Mouse (Mus musculus): ENCODE measurements at regions not wholly inside any gene's neighbourhood (a gene's known extent, or its start where the extent isn't known, plus 50 kb on each side); places are given as distances from the start of the nearest gene placed in this dataset.

- H3K9me3 ChIP-seq (replicated peaks) = no peaks in the 10 kb centered on the region
- no peak overlapping the region for H3K27ac ChIP-seq
- no peaks in the 10 kb centered on the region for H3K36me3 ChIP-seq
- H3K4me1 ChIP-seq = no peaks in the 10 kb centered on the region
- no peak for DNase-seq (ENCODE audit: low spot score)
- 94% methylated on average over 2 of the region's 2 CpGs for WGBS
- no peak overlapping the region for H3K4me3 ChIP-seq
- no peaks in the 10 kb centered on the region for H3K27me3 ChIP-seq (ENCODE audit: low read depth, poor library complexity, severe bottlenecking)
Measured at GRCm38 (mm10) chr3:42040959-42041358, 298.5 kb downstream of the D3Ertd751e start.

GRCm38 (mm10) chr3:42057286-42057868, 315.0 kb downstream of the D3Ertd751e start:
- no peak for DNase-seq (ENCODE audit: low spot score)
- Histone ChIP-seq H3K27me3 (ENCODE audit: low read depth, poor library complexity, severe bottlenecking) (no peaks in the 10 kb centered on the region), H3K4me1 (peaks cover 6% of the 10 kb centered on the region), H3K27ac (no peak overlapping the region), H3K36me3 (no peaks in the 10 kb centered on the region), H3K9me3 (replicated peaks) (no peaks in the 10 kb centered on the region), H3K4me3 (no peak overlapping the region)
- 85% methylated on average over 10 of the region's 10 CpGs for WGBS

- Histone ChIP-seq H3K4me3 (no peak overlapping the region), H3K27me3 (ENCODE audit: low read depth, poor library complexity, severe bottlenecking) (no peaks in the 10 kb centered on the region), H3K36me3 (no peaks in the 10 kb centered on the region), H3K4me1 (no peaks in the 10 kb centered on the region), H3K9me3 (replicated peaks) (no peaks in the 10 kb centered on the region), H3K27ac (no peak overlapping the region)
- WGBS = 73% methylated on average over 7 of the region's 7 CpGs
- DNase-seq (ENCODE audit: low spot score) = no peak
Measured at GRCm38 (mm10) chr3:42065093-42065935, 322.9 kb downstream of the D3Ertd751e start.

GRCm38 (mm10) chr3:42065962-42066361, 323.6 kb downstream of the D3Ertd751e start:
- Histone ChIP-seq H3K4me3 (no peak overlapping the region), H3K27ac (no peak overlapping the region), H3K36me3 (no peaks in the 10 kb centered on the region), H3K27me3 (ENCODE audit: low read depth, poor library complexity, severe bottlenecking) (no peaks in the 10 kb centered on the region), H3K4me1 (no peaks in the 10 kb centered on the region), H3K9me3 (replicated peaks) (no peaks in the 10 kb centered on the region)
- DNase-seq (ENCODE audit: low spot score) = no peak
- 72% methylated on average over 3 of the region's 3 CpGs for WGBS

- Histone ChIP-seq H3K27ac (no peak overlapping the region), H3K27me3 (ENCODE audit: low read depth, poor library complexity, severe bottlenecking) (no peaks in the 10 kb centered on the region), H3K36me3 (no peaks in the 10 kb centered on the region), H3K4me3 (no peak overlapping the region), H3K9me3 (replicated peaks) (no peaks in the 10 kb centered on the region), H3K4me1 (no peaks in the 10 kb centered on the region)
- 88% methylated on average over 5 of the region's 5 CpGs for WGBS
- DNase-seq (ENCODE audit: low spot score) = no peak
Measured at GRCm38 (mm10) chr3:42067036-42067435, 324.6 kb downstream of the D3Ertd751e start.

GRCm38 (mm10) chr3:42074532-42075287, 332.3 kb downstream of the D3Ertd751e start:
- Histone ChIP-seq H3K4me3 (no peak overlapping the region), H3K27me3 (ENCODE audit: low read depth, poor library complexity, severe bottlenecking) (no peaks in the 10 kb centered on the region), H3K36me3 (no peaks in the 10 kb centered on the region), H3K9me3 (replicated peaks) (no peaks in the 10 kb centered on the region), H3K4me1 (no peaks in the 10 kb centered on the region), H3K27ac (no peak overlapping the region)
- 55% methylated on average over 11 of the region's 11 CpGs for WGBS
- DNase-seq (ENCODE audit: low spot score) = peak; percentile 63

GRCm38 (mm10) chr3:42110976-42111847, 368.8 kb downstream of the D3Ertd751e start:
- H3K4me1 ChIP-seq = no peaks in the 10 kb centered on the region
- no peak overlapping the region for H3K4me3 ChIP-seq
- H3K27me3 ChIP-seq (ENCODE audit: low read depth, poor library complexity, severe bottlenecking) = no peaks in the 10 kb centered on the region
- WGBS = 50% methylated on average over 13 of the region's 13 CpGs
- no peaks in the 10 kb centered on the region for H3K9me3 ChIP-seq (replicated peaks)
- DNase-seq (ENCODE audit: low spot score) = peak; percentile 58
- H3K36me3 ChIP-seq = no peaks in the 10 kb centered on the region
- no peak overlapping the region for H3K27ac ChIP-seq

GRCm38 (mm10) chr3:42129821-42130560, 387.6 kb downstream of the D3Ertd751e start:
- H3K27me3 ChIP-seq (ENCODE audit: low read depth, poor library complexity, severe bottlenecking) = no peaks in the 10 kb centered on the region
- H3K27ac ChIP-seq = no peak overlapping the region
- H3K4me1 ChIP-seq = no peaks in the 10 kb centered on the region
- 91% methylated on average over 3 of the region's 3 CpGs for WGBS
- DNase-seq (ENCODE audit: low spot score) = no peak
- H3K9me3 ChIP-seq (replicated peaks) = no peaks in the 10 kb centered on the region
- no peaks in the 10 kb centered on the region for H3K36me3 ChIP-seq
- H3K4me3 ChIP-seq = no peak overlapping the region

GRCm38 (mm10) chr3:42132322-42132721, 389.9 kb downstream of the D3Ertd751e start:
- WGBS = 95% methylated on average over 1 of the region's 1 CpGs
- Histone ChIP-seq H3K27me3 (ENCODE audit: low read depth, poor library complexity, severe bottlenecking) (no peaks in the 10 kb centered on the region), H3K4me3 (no peak overlapping the region)

GRCm38 (mm10) chr3:42153372-42153771, 411.0 kb downstream of the D3Ertd751e start:
- Histone ChIP-seq H3K4me1 (no peaks in the 10 kb centered on the region), H3K4me3 (no peak overlapping the region), H3K9me3 (replicated peaks) (no peaks in the 10 kb centered on the region), H3K27me3 (ENCODE audit: low read depth, poor library complexity, severe bottlenecking) (no peaks in the 10 kb centered on the region), H3K36me3 (no peaks in the 10 kb centered on the region), H3K27ac (no peak overlapping the region)
- no peak for DNase-seq (ENCODE audit: low spot score)
- 87% methylated on average over 3 of the region's 3 CpGs for WGBS

More at GRCm38 (mm10) chr3:42132322-42132721, 389.9 kb downstream of the D3Ertd751e start:
- no peaks in the 10 kb centered on the region for H3K9me3 ChIP-seq (replicated peaks)
- no peak overlapping the region for H3K27ac ChIP-seq
- H3K4me1 ChIP-seq = no peaks in the 10 kb centered on the region
- H3K36me3 ChIP-seq = no peaks in the 10 kb centered on the region
- DNase-seq (ENCODE audit: low spot score) = no peak

- Histone ChIP-seq H3K36me3 (no peaks in the 10 kb centered on the region), H3K9me3 (replicated peaks) (no peaks in the 10 kb centered on the region), H3K4me1 (no peaks in the 10 kb centered on the region), H3K27me3 (ENCODE audit: low read depth, poor library complexity, severe bottlenecking) (no peaks in the 10 kb centered on the region), H3K4me3 (no peak overlapping the region), H3K27ac (no peak overlapping the region)
- 80% methylated on average over 4 of the region's 4 CpGs for WGBS
- no peak for DNase-seq (ENCODE audit: low spot score)
Measured at GRCm38 (mm10) chr3:42154909-42155308, 412.5 kb downstream of the D3Ertd751e start.

- no peak overlapping the region for H3K27ac ChIP-seq
- DNase-seq (ENCODE audit: low spot score) = no peak
- H3K4me3 ChIP-seq = no peak overlapping the region
- H3K27me3 ChIP-seq (ENCODE audit: low read depth, poor library complexity, severe bottlenecking) = no peaks in the 10 kb centered on the region
- no peaks in the 10 kb centered on the region for H3K9me3 ChIP-seq (replicated peaks)
- H3K4me1 ChIP-seq = no peaks in the 10 kb centered on the region
- 85% methylated on average over 3 of the region's 3 CpGs for WGBS
- no peaks in the 10 kb centered on the region for H3K36me3 ChIP-seq
Measured at GRCm38 (mm10) chr3:42163666-42164065, 421.3 kb downstream of the D3Ertd751e start.
